31 mouse cellular contexts compared by ENCODE assay signal in the genomic region with DNA sequence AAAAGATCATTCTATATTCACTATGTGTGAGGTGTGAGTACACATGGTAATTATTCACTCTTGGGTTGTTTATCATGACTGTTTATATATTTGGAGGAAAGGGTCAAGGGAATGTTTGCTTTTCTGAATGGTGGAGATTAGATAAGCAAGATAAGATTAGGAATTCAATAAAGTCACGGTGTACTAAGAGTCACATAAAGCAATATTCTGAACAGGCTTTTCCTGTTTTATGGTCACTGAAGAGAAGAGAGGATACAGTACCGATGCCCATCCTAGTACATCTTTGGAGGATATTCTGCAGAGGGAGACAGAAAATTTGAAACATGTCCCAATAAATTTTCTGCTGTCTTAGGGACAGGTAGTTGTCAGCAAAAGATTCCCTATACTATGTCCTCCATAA.
"Had no signal": no experiment of that assay in that cellular context is flagged by ENCODE, and none has a peak within 500 bp of the region (broad histone marks: within the 10 kb centered on the region; RNA-seq: fewer than 3 reads in every experiment).

No protein-coding gene starts in this region.

- H3K9me3 ChIP-seq: limb, embryonic 10.5 days; limb, embryonic 12.5 days; limb, embryonic 13.5 days; limb, embryonic 15.5 days; liver, embryonic 12.5 days; liver, embryonic 13.5 days; liver, embryonic 15.5 days; lung, embryonic 15.5 days; megakaryocyte, embryonic 14.5 days; midbrain, embryonic 10.5 days; midbrain, embryonic 12.5 days; midbrain, embryonic 13.5 days; midbrain, embryonic 15.5 days had no signal

- H3K4me1 ChIP-seq: limb, embryonic 10.5 days; limb, embryonic 12.5 days; limb, embryonic 13.5 days; limb, embryonic 15.5 days; liver, embryonic 12.5 days; liver, embryonic 13.5 days; liver, embryonic 15.5 days; lung, embryonic 15.5 days; midbrain, embryonic 10.5 days; midbrain, embryonic 12.5 days; midbrain, embryonic 13.5 days; midbrain, embryonic 15.5 days had no signal

- ATAC-seq: liver, embryonic 12.5 days; liver, postnatal 0 days; lung, postnatal 0 days; midbrain, embryonic 13.5 days; midbrain, embryonic 15.5 days; midbrain, embryonic 16.5 days had no signal

- H3K27me3 ChIP-seq: limb, embryonic 12.5 days; limb, embryonic 13.5 days; limb, embryonic 15.5 days; liver, embryonic 12.5 days; liver, embryonic 13.5 days; liver, embryonic 15.5 days; lung, embryonic 15.5 days; megakaryocyte, embryonic 14.5 days; midbrain, embryonic 12.5 days; midbrain, embryonic 13.5 days; midbrain, embryonic 15.5 days had no signal

- H3K9ac ChIP-seq: limb, embryonic 12.5 days; limb, embryonic 13.5 days; limb, embryonic 15.5 days; liver, embryonic 12.5 days; liver, embryonic 13.5 days; liver, embryonic 14.5 days; liver, embryonic 15.5 days; liver, postnatal 0 days; lung, embryonic 14.5 days; lung, embryonic 15.5 days; midbrain, embryonic 12.5 days; midbrain, embryonic 13.5 days; midbrain, embryonic 15.5 days had no signal

- H3K4me3 ChIP-seq: limb, embryonic 10.5 days; limb, embryonic 12.5 days; limb, embryonic 13.5 days; limb, embryonic 15.5 days; liver, embryonic 12.5 days; liver, embryonic 13.5 days; liver, embryonic 15.5 days; lung, embryonic 15.5 days; megakaryocyte, embryonic 14.5 days; midbrain, embryonic 10.5 days; midbrain, embryonic 12.5 days; midbrain, embryonic 13.5 days; midbrain, embryonic 15.5 days; myocyte had no signal

- DNase-seq: left cerebral cortex, postnatal 4 days; liver; liver, embryonic 13.5 days; liver, postnatal 0 days; lung, adult 18-20 months; lung, adult 2 months; lung, embryonic 14.5 days; lung, postnatal 10 days; lung, postnatal 14 days; lung, postnatal 36 days; lung, postnatal 4 days; midbrain, embryonic 14.5 days had no signal

- H3K4me2 ChIP-seq: limb, embryonic 12.5 days; limb, embryonic 13.5 days; limb, embryonic 15.5 days; liver, embryonic 11.5 days; liver, embryonic 12.5 days; liver, embryonic 13.5 days; liver, embryonic 15.5 days; lung, embryonic 14.5 days; lung, embryonic 15.5 days; midbrain, embryonic 11.5 days; midbrain, embryonic 12.5 days; midbrain, embryonic 13.5 days; midbrain, embryonic 15.5 days had no signal

- H3K36me3 ChIP-seq: limb, embryonic 10.5 days; limb, embryonic 12.5 days; limb, embryonic 13.5 days; limb, embryonic 15.5 days; liver, embryonic 12.5 days; liver, embryonic 13.5 days; liver, embryonic 15.5 days; lung, embryonic 15.5 days; midbrain, embryonic 10.5 days; midbrain, embryonic 12.5 days; midbrain, embryonic 13.5 days; midbrain, embryonic 15.5 days had no signal

- H3K27ac ChIP-seq: limb, embryonic 10.5 days; limb, embryonic 12.5 days; limb, embryonic 13.5 days; limb, embryonic 15.5 days; liver, embryonic 12.5 days; liver, embryonic 13.5 days; liver, embryonic 14.5 days; liver, embryonic 15.5 days; lung, embryonic 15.5 days; macrophage; midbrain, embryonic 10.5 days; midbrain, embryonic 12.5 days; midbrain, embryonic 13.5 days; midbrain, embryonic 15.5 days had no signal
